Mouse (Mus musculus) ES-Bruce4 (cell line): ENCODE measurements around the gene Tmem174.

Source experiments
- CTCF ChIP-seq: IDR thresholded peaks from one replicate; pipeline ENCODE4 v1.8.1; 2011; ENCODE audit warnings: low read depth, low read length
- POLR2A ChIP-seq: IDR thresholded peaks from one replicate; pipeline ENCODE4 v1.8.1; 2011; ENCODE audit warnings: low read length; ENCODE audit not compliant: insufficient read depth

DNA sequence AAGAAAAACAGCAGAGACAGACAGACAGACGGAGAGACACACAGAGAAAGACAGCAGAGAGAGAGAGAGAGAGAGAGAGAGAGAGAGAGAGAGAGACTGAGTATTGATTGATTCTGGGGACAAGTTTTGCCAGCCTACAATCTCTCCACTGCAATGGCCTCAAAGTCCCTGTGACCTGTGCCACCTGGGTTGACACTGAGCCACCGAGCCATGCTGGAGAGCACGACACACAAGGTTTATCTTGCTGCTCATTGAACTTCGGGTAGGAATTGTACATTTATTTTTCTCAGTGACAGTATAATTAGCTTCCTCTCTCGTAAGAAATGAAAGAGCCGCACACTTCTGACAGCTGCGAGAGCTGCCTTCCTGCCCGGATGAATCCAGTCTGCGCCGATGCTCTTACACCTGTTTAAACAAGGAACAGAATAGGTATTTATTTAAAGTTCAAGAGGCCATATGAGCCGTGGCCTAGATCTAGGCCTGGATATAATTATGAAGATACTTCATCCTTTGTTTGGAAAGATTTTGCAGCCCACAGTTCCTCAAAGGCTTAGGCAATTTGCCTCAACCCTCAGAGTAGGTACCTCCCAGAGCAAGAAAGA lies 43.2 kb downstream of the Tmem174 start:
- TF ChIP-seq CTCF (no peak), POLR2A (no peak)
